In genomic region chr14:54989886-54990441, GRCm38 (mm10) we compare ENCODE assay signal across 27 mouse cellular contexts. TPM values are rescaled to one million over a fixed set of nuclear protein-coding genes. Genes with fewer than 3 reads are reported as not detected.
DNase-seq lines count a peak whose midpoint lies in the region; ATAC-seq and TF ChIP-seq lines count a peak whose summit lies in the region.
"Had no signal": no experiment of that assay in that cellular context is flagged by ENCODE, and none has a peak within 500 bp of the region (broad histone marks: within the 10 kb centered on the region; RNA-seq: fewer than 3 reads in every experiment).

No protein-coding gene starts in this region.

- H3K36me3 ChIP-seq in heart, adult 2 months (ENCODE audit: control insufficient read depth, insufficient read depth, low read length): peaks cover 4% of the 10 kb centered on the region; the same call in 1 of the 2 replicates
- no peaks in the 10 kb centered on the region for H3K36me3 ChIP-seq in hindbrain, embryonic 14.5 days (replicated peaks; ENCODE audit: control insufficient read depth, insufficient read depth)
- no peaks in the 10 kb centered on the region for H3K36me3 ChIP-seq in hindbrain, embryonic 10.5 days
- H3K36me3 ChIP-seq: embryonic facial prominence, embryonic 12.5 days; limb, embryonic 10.5 days had no signal

- H3K9me3 ChIP-seq in hindbrain, embryonic 14.5 days (ENCODE audit: control insufficient read depth, low read length): no peaks in the 10 kb centered on the region
- no peaks in the 10 kb centered on the region for H3K9me3 ChIP-seq in hindbrain, embryonic 10.5 days
- H3K9me3 ChIP-seq: embryonic facial prominence, embryonic 12.5 days; limb, embryonic 10.5 days had no signal

- peak; percentile 87 for TF ChIP-seq EP300 in heart, adult 2 months (IDR thresholded peaks at IDR 0.05; ENCODE audit: insufficient read depth, low read depth, low read length)

- no peak overlapping the region for H3K4me2 ChIP-seq in hindbrain, embryonic 14.5 days (replicated peaks)
- H3K4me2 ChIP-seq: embryonic facial prominence, embryonic 12.5 days had no signal

- intact Hi-C loops in heart, adult 2 months (cut with DNase I): no loop called here
- intact Hi-C loops in heart, postnatal 14 days (cut with DNase I): no loop called here

- WGBS in heart, adult 2 months: 67% methylated on average over 8 of the region's 8 CpGs
- 83% methylated on average over 8 of the region's 8 CpGs for WGBS in hindbrain, embryonic 14.5 days
- 90% methylated on average over 8 of the region's 8 CpGs for WGBS in hindbrain, embryonic 10.5 days

- no peak for DNase-seq in heart, adult 2 months
- DNase-seq in heart, postnatal 14 days: no peak
- no peak for DNase-seq in hindbrain, embryonic 14.5 days (ENCODE audit: low spot score)
- no peak for DNase-seq in hindbrain, embryonic 10.5 days (ENCODE audit: low spot score)
- DNase-seq in right cerebral cortex, adult 18-20 months: peak; percentile 18
- DNase-seq in right cerebral cortex, postnatal 14 days: no peak
- DNase-seq in telencephalon, adult 2 months (ENCODE audit: low read depth, low spot score): peak; percentile 55
- no peak for DNase-seq in c-Kit-positive CD71-positive TER-119-positive erythroid progenitor cells, embryonic 14.5 days (ENCODE audit: low spot score)
- DNase-seq: adrenal gland, postnatal 36 days; cerebellum, adult 8-10 months; kidney, adult 2 months; kidney, postnatal 14 days; liver, postnatal 0 days; lung, postnatal 10 days; thymus, postnatal 36 days had no signal

- no peaks in the 10 kb centered on the region for H3K27me3 ChIP-seq in heart, adult 2 months (ENCODE audit: control insufficient read depth, insufficient read depth, low read length)
- H3K27me3 ChIP-seq in hindbrain, embryonic 14.5 days (ENCODE audit: control insufficient read depth, insufficient read depth, low read length): no peaks in the 10 kb centered on the region
- H3K27me3 ChIP-seq in hindbrain, embryonic 10.5 days (ENCODE audit: insufficient read depth, poor library complexity, severe bottlenecking): peaks cover 4% of the 10 kb centered on the region; the same call in 1 of the 2 replicates

- no peaks in the 10 kb centered on the region for H3K79me2 ChIP-seq in heart, adult 2 months (replicated peaks; ENCODE audit: control insufficient read depth, insufficient read depth, low read length)

- no peak for TF ChIP-seq CTCF in heart, adult 2 months (IDR thresholded peaks at IDR 0.05)

- H3K4me1 ChIP-seq in heart, adult 2 months (ENCODE audit: control insufficient read depth, insufficient read depth, low read length): no peaks in the 10 kb centered on the region; the same call in 1 of the 2 replicates
- H3K4me1 ChIP-seq in hindbrain, embryonic 14.5 days (replicated peaks; ENCODE audit: control insufficient read depth, insufficient read depth, low read length): peaks cover 8% of the 10 kb centered on the region
- H3K4me1 ChIP-seq in hindbrain, embryonic 10.5 days (replicated peaks): peaks cover 15% of the 10 kb centered on the region

- peak; percentile 62 for TF ChIP-seq POLR2A in heart, adult 2 months (IDR thresholded peaks at IDR 0.05; ENCODE audit: insufficient read depth, low read depth, low read length)

- ATAC-seq in hindbrain, embryonic 14.5 days (ENCODE audit: low FRiP score): no peak
- ATAC-seq: forebrain, embryonic 16.5 days; liver, postnatal 0 days had no signal

- no peak overlapping the region for H3K4me3 ChIP-seq in heart, adult 2 months
- H3K4me3 ChIP-seq in hindbrain, embryonic 14.5 days (replicated peaks; ENCODE audit: low read length): no peak overlapping the region
- no peak overlapping the region for H3K4me3 ChIP-seq in hindbrain, embryonic 10.5 days
- H3K4me3 ChIP-seq: embryonic facial prominence, embryonic 12.5 days; erythroblast, embryonic 14.5 days; limb, embryonic 10.5 days had no signal

- H3K27ac ChIP-seq in heart, adult 2 months: peak overlapping the region; percentile 5; the same call in 1 of the 2 replicates
- peak overlapping the region; percentile 14; the same call in 1 of the 2 replicates for H3K27ac ChIP-seq in hindbrain, embryonic 14.5 days
- H3K27ac ChIP-seq in hindbrain, embryonic 10.5 days: no peak overlapping the region
- H3K27ac ChIP-seq: embryonic facial prominence, embryonic 12.5 days; limb, embryonic 10.5 days had no signal

- H3K9ac ChIP-seq in heart, adult 2 months (ENCODE audit: low read depth, low read length): no peak overlapping the region
- H3K9ac ChIP-seq in hindbrain, embryonic 14.5 days: no peak overlapping the region
- H3K9ac ChIP-seq: embryonic facial prominence, embryonic 12.5 days; liver, postnatal 0 days had no signal

RNA-seq across cellular contexts. Expression of gene Myh7, which starts 4.5 kb away (rescaled TPM):
- total RNA-seq in heart, adult 2 months (2021): 1,000 to 10,000 TPM; 1,935 to 2,240 TPM
- 19.8 and 29.5 TPM in 2 replicates for polyA plus RNA-seq in heart, adult 2 months (2012; rRNA removed)
- total RNA-seq in heart, postnatal 14 days (2021): 1,000 to 10,000 TPM; 2,004 to 2,187 TPM
- polyA plus RNA-seq in hindbrain, embryonic 14.5 days (2014; fragmentation: Nextera tagmentation; extraction: Ambion mirVana): 5.6 and 6.7 TPM in 2 replicates
- 0.16 and 4.6 TPM in 2 replicates for polyA plus RNA-seq in hindbrain, embryonic 10.5 days (2016; fragmentation: Nextera tagmentation; extraction: Ambion mirVana)
- total RNA-seq: megakaryocyte progenitor cell, adult 5-6 weeks; monocyte, adult 5-6 weeks had no signal
- polyA plus RNA-seq: erythroblast, embryonic 14.5 days; liver, adult 2 months had no signal

RNA-seq across cellular contexts. Expression of gene Gm17428, which starts 13.2 kb away (rescaled TPM):
- not detected for total RNA-seq in heart, adult 2 months (2021)
- polyA plus RNA-seq in heart, adult 2 months (2012; rRNA removed): not detected in 2 replicates
- not detected for total RNA-seq in heart, postnatal 14 days (2021)
- not detected in 2 replicates for polyA plus RNA-seq in hindbrain, embryonic 14.5 days (2014; fragmentation: Nextera tagmentation; extraction: Ambion mirVana)
- polyA plus RNA-seq in hindbrain, embryonic 10.5 days (2016; fragmentation: Nextera tagmentation; extraction: Ambion mirVana): not detected in 2 replicates
- total RNA-seq: adrenal gland, postnatal 36 days; gastrocnemius, adult 18-20 months; gastrocnemius, postnatal 4 days; layer of hippocampus, adult 8-10 months; left cerebral cortex, adult 18-20 months; liver, adult 2 months; megakaryocyte progenitor cell, adult 5-6 weeks; monocyte, adult 5-6 weeks had no signal
- polyA plus RNA-seq: embryonic facial prominence, embryonic 12.5 days; erythroblast, embryonic 14.5 days; forebrain, embryonic 16.5 days; kidney, adult 2 months; limb, embryonic 10.5 days; liver, adult 2 months; liver, postnatal 0 days; neural tube, embryonic 11.5 days had no signal

RNA-seq across cellular contexts. Expression of gene Myh6, which starts 23.2 kb away (rescaled TPM):
- over 10,000 TPM; 19,033 to 21,149 TPM for total RNA-seq in heart, adult 2 months (2021)
- polyA plus RNA-seq in heart, adult 2 months (2012; rRNA removed): 6,249 and 7,266 TPM in 2 replicates
- total RNA-seq in heart, postnatal 14 days (2021): over 10,000 TPM; 23,215 to 24,603 TPM
- 0.78 and 2.1 TPM in 2 replicates for polyA plus RNA-seq in hindbrain, embryonic 14.5 days (2014; fragmentation: Nextera tagmentation; extraction: Ambion mirVana)
- 0.63 and 1.9 TPM in 2 replicates for polyA plus RNA-seq in hindbrain, embryonic 10.5 days (2016; fragmentation: Nextera tagmentation; extraction: Ambion mirVana)
- total RNA-seq: adrenal gland, postnatal 36 days; liver, adult 2 months; megakaryocyte progenitor cell, adult 5-6 weeks; monocyte, adult 5-6 weeks had no signal
- polyA plus RNA-seq: erythroblast, embryonic 14.5 days had no signal

RNA-seq across cellular contexts. Expression of gene Ngdn, which starts 25.3 kb away (rescaled TPM):
- total RNA-seq in heart, adult 2 months (2021): 10 to 100 TPM; 25.9 to 28.9 TPM
- polyA plus RNA-seq in heart, adult 2 months (2012; rRNA removed): 10.1 and 19.6 TPM in 2 replicates
- 10 to 100 TPM; 23.4 to 28.4 TPM for total RNA-seq in heart, postnatal 14 days (2021)
- 42.6 and 43.1 TPM in 2 replicates for polyA plus RNA-seq in hindbrain, embryonic 14.5 days (2014; fragmentation: Nextera tagmentation; extraction: Ambion mirVana)
- 73.5 and 85.9 TPM in 2 replicates for polyA plus RNA-seq in hindbrain, embryonic 10.5 days (2016; fragmentation: Nextera tagmentation; extraction: Ambion mirVana)

RNA-seq across cellular contexts. Expression of gene Cmtm5, which starts 53.9 kb away (rescaled TPM):
- total RNA-seq in heart, adult 2 months (2021): under 1 TPM in 1 of 2 experiments, not detected in 1; 0.30 TPM
- 1.8 and 2.9 TPM in 2 replicates for polyA plus RNA-seq in heart, adult 2 months (2012; rRNA removed)
- total RNA-seq in heart, postnatal 14 days (2021): under 1 TPM; 0.49 to 0.60 TPM
- polyA plus RNA-seq in hindbrain, embryonic 14.5 days (2014; fragmentation: Nextera tagmentation; extraction: Ambion mirVana): 11.3 and 11.4 TPM in 2 replicates
- polyA plus RNA-seq in hindbrain, embryonic 10.5 days (2016; fragmentation: Nextera tagmentation; extraction: Ambion mirVana): 0.78 and 2.9 TPM in 2 replicates
- total RNA-seq: liver, adult 2 months; megakaryocyte progenitor cell, adult 5-6 weeks; monocyte, adult 5-6 weeks had no signal
- polyA plus RNA-seq: erythroblast, embryonic 14.5 days; liver, adult 2 months; liver, postnatal 0 days had no signal

Comparison
In these comparisons a context has a peak if more than half of its experiments do, and no peak if none do; other contexts are left out.
1. DNase-seq: peak in right cerebral cortex, adult 18-20 months (single experiment) and telencephalon, adult 2 months (single experiment); none in heart, adult 2 months (0 of 2), heart, postnatal 14 days (0 of 2), hindbrain, embryonic 14.5 days (single experiment), hindbrain, embryonic 10.5 days (single experiment), right cerebral cortex, postnatal 14 days (single experiment) and c-Kit-positive CD71-positive TER-119-positive erythroid progenitor cells, embryonic 14.5 days (single experiment).
2. RNA of gene Myh6, which starts 23.2 kb away (polyA plus RNA-seq): 6,249 to 7,266 TPM in heart, adult 2 months; 0.78 to 2.1 TPM in hindbrain, embryonic 14.5 days and 0.63 to 1.9 TPM in hindbrain, embryonic 10.5 days; every median in the first group is over 1,000 times any median in the second.